Mouse (Mus musculus) induced T-regulatory cell, adult 2 months (primary cell): ENCODE measurements around the gene Ppp1r14d.
A peak's percentile ranks its signal among the peaks of the same experiment; 100 is the strongest.

Experiments used
- DNase-seq: peaks from one replicate; pipeline ENCODE4 v3.0.0-alpha.2; 2012; ENCODE audit warnings: low read depth

The Ppp1r14d gene

DNA sequence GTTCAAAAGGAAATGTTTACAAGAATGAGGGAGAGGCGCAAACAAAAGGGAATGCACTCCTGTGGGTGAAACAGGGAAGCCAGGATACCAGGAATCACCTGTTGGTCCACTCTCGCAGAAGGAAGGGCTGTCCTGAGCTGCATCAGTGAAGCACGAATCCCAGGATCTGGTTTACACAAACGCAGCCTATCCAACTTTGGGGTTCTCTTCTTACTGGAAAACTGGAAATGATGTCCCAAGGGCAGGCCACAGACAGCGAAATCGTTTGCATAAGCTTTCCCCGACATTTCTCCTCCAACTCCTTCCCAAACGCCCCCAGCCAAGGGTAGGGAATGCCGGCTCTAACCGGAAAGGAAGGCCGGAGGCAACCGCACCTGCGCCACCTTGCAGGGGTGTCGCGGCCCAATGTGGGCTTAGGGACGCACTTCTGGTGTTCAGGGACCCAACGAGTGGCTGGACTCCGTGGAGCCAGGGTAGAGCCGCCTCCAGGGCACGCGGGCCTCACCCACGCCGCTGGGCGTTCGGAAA is 7.0 kb upstream of the Ppp1r14d start:
- no peak for DNase-seq

DNA sequence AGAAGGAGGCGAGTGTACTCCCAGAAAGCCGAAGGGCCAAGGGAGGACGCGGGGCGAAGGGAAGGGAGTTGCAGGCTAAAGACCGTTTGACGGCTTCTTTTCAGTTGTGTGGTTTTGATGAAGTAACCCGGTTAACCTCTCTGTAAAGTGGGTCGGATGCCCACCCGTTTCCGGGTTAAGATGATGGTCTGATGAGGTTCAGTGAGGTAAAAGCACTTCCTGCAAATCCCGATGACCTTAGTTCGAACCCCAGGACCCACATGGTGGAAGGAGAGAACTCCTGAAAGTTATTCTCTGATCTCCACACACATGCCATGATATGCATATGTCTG is 20.6 kb downstream of the Ppp1r14d start:
- no peak for DNase-seq

DNA sequence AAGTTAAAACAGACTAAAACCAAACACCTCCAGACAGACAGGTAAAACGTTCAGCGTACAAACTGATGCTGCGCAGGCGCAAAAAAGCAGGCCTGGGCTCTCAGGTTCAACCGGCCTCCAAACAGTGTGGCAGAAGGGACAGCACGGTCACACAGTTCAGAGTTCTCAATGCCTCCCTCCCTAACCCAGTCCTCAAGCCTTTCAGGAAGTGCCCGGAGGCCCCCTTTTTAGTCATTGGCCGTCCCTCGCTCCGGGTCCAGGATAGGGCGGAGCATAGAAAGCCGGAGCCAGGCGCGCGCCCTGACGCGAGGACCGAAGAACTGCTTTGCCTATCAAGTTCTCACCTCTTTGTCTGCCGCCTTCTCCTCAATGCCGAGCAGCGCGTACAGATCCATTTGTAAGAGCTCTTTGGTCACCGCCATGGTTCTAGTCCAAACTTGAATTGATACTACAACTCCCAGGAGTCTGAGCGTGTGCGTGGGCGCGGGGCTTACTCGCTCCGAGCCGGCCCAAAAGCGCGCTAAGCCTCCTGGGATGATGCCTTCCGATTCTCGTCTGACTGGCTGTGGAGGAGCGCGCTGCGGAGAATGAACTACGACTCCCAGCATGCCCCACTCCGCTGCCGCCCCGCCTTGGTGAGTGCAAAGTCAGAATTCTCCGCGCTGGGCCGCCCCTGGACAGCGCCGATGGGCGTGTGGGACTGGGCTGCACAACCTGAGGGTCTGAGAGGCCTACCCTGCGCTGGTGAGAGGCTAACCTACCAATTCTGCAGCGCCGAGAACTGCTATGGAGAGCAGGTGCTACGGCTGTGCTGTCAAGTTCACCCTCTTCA is 21.1 kb downstream of the Ppp1r14d start, which contains the start of the genes Zfyve19 and Dnajc17:
Gene Zfyve19, plus strand, starts transcription at position 274 of the 832 bp plus-strand sequence.
Gene Dnajc17, minus strand, starts transcription at position 452 of the 832 bp plus-strand sequence.
- peak; percentile 98 for DNase-seq

- no peak for DNase-seq
Observed at GRCm38 (mm10) chr2:119207961-119208343, 21.8 kb downstream of the Ppp1r14d start.

- DNase-seq, result no peak
Observed at GRCm38 (mm10) chr2:119203871-119204460, 25.7 kb downstream of the Ppp1r14d start.

DNA sequence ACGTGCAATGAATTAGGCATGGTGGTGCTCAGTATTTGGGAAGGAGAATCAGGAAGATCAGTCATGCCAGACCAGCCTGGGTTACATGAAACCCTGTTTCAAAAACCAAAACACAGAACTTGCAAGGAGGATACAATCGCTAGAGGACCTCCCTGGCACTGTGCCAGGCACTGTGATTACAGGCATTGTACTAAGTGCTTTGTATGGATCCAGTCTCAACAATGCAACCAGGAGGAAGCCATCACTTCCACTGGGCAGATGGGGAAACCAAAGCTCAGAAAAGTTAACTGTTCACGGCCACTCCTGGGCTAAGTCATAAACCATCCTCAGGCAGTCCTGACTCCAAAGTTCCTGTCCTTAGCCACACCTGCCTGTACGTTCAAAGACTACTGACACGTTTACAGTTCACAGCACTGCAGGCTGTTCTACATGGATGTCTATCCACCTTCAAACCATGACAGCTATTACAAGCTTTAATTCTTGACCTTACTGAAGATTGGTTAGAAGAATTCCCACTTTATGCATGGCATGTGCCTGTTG is 26.7 kb downstream of the Ppp1r14d start:
- no peak for DNase-seq

- no peak for DNase-seq
Observed at GRCm38 (mm10) chr2:119198934-119199333, 30.8 kb downstream of the Ppp1r14d start.

- DNase-seq, result no peak
Observed at GRCm38 (mm10) chr2:119198049-119198448, 31.7 kb downstream of the Ppp1r14d start.

- DNase-seq, result no peak
Observed at GRCm38 (mm10) chr2:119197493-119197892, 32.2 kb downstream of the Ppp1r14d start.

DNA sequence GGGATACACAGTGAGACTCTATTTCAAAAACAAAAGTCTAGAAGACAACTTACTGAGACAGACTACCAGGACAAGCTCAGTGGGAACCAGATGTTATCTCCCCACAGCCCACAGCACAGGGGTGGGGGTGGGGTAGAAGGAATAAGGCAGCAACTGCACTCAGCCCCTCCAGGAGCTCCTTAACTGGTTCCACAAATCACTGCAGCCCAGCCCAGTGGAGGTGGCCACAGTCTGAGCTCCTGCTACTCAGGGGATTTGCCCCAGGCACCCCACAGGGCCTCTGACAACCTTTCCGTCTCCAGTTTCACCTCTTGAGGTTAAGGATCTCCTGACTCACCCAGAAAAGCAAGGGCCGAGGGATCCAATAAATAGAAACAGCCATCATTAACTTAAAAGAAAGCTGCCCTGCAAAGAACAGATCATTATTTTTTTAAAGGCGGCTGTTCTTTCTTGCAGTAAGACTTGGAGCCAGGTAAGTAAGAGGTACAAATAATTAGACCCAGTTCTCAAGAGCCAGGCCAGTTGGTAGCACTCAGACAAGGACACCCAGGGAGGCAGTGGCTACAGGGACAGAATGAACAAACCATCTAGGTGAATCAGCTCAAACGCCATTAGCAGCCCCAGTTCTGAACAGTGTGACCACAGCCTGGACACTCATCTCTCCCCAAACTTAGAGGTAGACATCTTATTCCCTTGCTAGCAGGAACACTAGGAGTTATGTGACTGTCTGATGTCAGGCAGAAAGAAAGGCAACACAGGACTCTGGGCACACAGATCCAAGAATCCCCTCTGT is 33.2 kb downstream of the Ppp1r14d start:
- no peak for DNase-seq

DNA sequence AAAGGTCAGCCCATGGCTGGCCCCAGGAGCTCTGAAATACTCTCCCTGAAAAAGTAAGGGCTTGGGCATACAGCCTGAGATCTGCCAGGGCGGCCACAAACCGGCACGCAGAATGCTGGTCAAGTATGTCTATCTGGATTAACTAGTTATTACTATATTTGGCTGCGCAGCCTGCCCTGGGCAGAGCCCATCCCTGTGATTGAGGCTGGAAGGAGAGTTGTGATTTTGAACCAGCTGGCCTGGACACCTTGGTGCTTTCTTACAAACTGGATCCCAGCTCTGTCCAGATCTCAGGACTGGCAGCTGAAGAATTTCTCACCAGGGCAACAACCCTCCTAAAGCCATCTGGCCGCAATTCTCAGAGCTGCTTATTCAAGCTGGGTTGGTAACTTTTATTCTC is 35.6 kb downstream of the Ppp1r14d start:
- no peak for DNase-seq

DNA sequence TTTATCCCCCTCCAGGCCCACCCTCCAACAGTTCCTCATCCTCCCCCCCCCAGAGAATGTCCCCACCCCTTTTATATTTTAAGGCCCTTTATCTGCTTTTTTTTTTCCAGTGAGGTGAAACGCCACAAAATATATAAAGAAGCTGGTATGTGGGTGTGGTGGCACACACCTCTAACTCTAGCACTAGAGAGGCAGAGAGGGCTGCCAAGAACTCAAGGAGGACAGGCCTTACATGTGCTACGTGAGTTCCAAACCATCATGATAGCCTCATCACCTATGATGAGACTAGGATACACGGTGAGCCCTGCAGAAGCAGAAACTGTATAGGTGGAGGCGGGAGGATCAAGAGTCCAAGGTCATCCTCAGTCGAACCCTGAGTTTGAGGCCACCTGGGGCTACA is 38.7 kb downstream of the Ppp1r14d start:
- DNase-seq, result no peak

DNA sequence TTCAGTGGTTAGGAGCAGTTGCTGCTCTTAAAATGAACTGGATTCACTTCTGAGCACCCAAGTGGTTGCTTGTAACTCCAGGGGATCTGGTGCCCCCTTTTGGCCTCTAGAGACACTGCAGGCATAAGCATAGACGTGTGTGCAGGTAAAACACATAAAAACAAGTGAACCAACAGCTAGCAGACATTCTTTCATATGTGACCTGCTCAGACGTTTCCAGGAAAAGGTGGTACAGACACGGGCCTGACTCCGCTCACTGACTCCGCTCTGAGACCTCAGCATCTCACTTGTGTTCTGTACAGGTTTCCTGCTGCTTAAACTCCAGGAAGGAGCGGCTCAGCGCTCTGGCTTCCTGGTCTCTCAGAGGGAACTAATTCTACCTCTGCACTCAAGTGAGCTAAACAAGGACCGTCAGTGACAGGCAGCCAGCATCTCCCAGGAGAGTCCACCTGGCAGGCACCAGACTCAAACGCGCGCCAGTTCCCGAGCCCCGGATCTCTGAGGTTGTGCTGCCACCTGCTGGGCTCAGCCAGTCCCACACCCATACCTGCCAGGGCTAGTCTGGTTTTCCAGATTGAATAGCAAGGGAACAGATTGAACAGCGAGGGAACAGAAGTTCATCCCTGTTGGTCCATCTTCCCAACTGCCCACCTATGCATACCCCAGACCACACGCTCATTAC is 40.5 kb downstream of the Ppp1r14d start:
- DNase-seq, result peak; percentile 90

DNA sequence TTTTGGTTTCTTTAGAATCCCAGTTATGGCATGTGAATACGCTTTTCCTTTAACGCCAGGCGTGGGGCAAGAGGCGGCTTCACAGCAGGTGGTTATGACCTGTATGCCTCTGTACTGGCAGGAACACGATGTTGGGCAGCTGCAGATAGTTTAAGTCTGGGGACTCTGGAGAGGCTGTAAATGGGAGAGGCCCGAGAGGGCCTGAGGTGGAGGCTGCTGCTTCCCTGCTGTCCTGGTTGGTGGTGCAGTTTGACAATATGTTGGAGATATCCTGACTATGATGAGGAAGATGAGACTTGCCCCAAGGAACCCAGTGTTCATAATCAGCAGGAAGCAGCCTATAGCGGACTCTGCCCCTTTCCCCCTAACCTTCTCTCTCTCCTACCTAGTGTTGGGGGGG is 46.8 kb downstream of the Ppp1r14d start:
- DNase-seq, result no peak

GRCm38 (mm10) chr2:119177384-119177939 is 52.2 kb downstream of the Ppp1r14d start:
- no peak for DNase-seq

- no peak for DNase-seq
Observed at GRCm38 (mm10) chr2:119176761-119177160, 52.9 kb downstream of the Ppp1r14d start.

DNA sequence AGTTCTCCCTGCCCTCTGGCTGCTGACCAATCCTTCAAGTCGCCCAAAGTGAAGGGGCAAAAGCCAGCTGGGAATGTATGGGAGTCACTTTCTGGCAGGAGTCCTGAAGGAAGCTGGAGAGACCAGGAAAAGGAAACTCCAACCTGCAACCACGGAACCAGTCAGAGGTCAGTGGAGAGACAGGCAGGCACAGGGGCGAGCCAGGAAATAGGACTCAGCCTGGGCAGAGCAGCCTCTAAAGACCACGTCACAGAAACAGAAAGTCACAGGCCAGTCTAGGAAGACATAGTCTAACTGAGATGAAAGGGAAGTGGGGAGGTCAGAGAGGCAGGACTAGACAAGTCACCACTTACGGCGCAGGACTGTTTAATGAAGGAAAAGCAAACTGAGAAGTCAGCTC is 54.1 kb downstream of the Ppp1r14d start:
- no peak for DNase-seq

GRCm38 (mm10) chr2:119174866-119175265 is 54.8 kb downstream of the Ppp1r14d start:
- DNase-seq, result no peak

DNA sequence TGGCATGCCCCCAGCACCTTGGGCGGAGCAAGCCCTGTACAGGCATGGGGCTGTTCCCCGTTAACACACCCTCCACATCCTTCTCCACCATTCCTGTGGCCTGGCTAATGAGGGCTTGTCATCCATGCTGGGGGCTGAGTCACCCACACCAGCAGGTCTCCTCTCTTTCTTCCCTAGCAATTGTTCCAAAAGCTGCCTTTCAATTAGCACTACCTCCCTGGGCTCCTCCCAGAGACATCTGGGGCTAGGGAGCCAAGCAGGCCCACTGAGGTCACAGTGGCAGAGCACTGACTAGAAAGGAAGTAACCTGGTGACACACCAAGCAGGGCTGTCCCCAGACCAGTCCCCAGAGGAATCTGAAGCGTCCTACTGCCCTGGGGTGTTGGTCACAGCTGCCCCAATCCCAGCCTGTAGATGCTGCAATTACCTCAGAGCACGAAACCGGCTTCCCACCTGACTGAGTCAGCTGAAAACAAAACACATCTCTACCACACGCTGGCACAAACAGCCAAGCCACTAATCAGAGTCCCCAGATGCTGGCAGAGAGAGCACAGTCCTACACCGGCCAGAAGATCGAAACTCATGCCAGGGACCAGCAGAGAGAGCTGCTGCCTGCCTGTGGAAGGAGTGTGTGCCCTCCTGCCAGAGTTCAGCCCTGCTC is 55.6 kb downstream of the Ppp1r14d start, which contains the start of gene Gm14137:
Gene Gm14137, plus strand, starts transcription at position 519 of the 661 bp plus-strand sequence.
- no peak for DNase-seq

DNA sequence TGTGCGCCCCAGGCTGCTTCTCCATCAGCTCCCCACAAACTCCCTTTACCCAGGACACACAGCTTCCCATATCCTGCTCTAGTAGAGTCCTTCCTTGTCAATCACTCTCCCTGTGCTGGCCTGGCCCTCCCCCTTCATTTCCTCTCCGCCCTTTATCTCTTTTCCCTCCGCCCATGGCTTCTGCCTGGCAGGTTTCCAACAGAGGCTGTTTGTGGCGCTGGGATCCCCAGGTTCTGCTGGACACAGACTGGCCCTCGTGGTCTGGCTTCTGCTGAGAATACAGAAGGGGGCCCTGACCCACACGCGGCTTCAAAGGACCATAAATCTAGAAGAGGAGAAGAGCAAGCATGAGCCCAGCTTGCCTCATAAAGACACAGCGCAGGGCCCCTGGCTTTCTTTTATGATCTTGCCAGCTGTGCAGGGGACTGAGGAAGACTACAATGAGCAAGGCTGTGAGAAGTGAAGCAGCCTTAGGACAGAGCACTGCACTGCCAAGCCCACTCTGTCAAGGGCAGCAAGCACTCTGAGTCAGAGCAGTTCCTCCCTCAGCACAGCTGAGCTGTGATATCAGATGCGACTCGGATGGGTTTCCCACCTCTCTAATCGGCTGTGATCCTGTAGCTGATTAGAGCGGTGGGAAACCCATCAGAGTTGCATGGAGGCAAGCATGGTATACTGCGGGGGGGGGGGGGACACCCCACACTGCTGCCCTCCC is 56.7 kb downstream of the Ppp1r14d start:
- no peak for DNase-seq
